Mouse (Mus musculus): ENCODE measurements around the gene Pgls. TPM values are rescaled to one million over a fixed set of nuclear protein-coding genes. Genes with fewer than 3 reads are reported as not detected.

The Pgls gene
- polyA plus RNA-seq, 1 experiment from 2014 or later, result 243 TPM

DNA sequence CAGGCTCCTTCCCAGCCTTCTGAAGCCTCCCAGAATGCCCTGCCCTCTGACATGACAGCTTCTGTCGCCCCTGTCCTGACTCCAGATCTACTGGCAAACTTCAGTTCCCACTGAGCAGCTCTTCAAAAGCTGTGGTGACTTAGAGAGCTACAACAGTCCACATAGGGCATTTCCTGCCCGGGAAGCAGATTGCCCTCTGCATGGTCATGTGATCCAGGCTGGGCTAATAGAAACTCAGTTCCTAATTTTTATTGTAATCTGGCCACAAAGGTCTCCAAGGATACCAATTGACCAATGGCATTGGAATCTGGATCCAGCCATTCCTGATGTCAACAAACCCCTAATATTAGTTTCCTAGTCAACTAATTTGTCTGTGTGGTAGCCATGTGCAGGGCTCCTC is 39.9 kb downstream of the Pgls start:
- no peak overlapping the region for H3K27ac ChIP-seq
- WGBS, result 59% methylated on average over 2 of the region's 2 CpGs
- peaks cover 8% of the 10 kb centered on the region for H3K27me3 ChIP-seq (replicated peaks)
- peaks cover 47% of the 10 kb centered on the region for H3K4me1 ChIP-seq (replicated peaks)
- ATAC-seq, result no peak
- H3K36me3 ChIP-seq, result no peaks in the 10 kb centered on the region
- no peak overlapping the region for H3K4me3 ChIP-seq (replicated peaks)
- H3K4me2 ChIP-seq (replicated peaks), result no peak overlapping the region
- H3K9ac ChIP-seq, result no peak overlapping the region
- H3K9me3 ChIP-seq, result no peaks in the 10 kb centered on the region

DNA sequence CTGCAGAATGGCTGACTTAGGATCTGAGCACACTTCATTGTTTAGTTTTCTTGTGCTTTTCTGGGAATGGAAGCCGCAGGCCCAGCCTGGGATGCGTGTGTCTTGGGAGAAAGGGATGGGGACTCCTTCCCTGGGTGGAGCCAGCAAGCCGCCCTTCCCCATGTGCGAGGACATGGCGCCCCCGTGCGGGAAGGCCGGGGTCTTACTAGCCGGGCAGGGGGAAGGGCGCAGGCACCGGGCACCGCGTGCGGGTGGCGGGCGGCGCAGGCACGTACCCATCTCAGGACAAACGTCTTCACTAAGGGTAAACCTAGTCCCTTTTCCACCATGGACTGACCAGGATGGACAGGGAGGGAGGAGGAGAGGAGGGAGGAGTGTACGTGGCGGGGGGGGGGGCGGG is 41.2 kb downstream of the Pgls start:
- H3K4me1 ChIP-seq (replicated peaks), result peaks cover 36% of the 10 kb centered on the region
- no peak overlapping the region for H3K4me3 ChIP-seq (replicated peaks)
- peaks cover 8% of the 10 kb centered on the region for H3K27me3 ChIP-seq (replicated peaks)
- H3K36me3 ChIP-seq, result no peaks in the 10 kb centered on the region
- no peak for ATAC-seq
- WGBS, result 10% methylated on average over 18 of the region's 22 CpGs
- peak overlapping the region; percentile 55 for H3K4me2 ChIP-seq (replicated peaks)
- H3K9me3 ChIP-seq, result no peaks in the 10 kb centered on the region
- H3K27ac ChIP-seq, result no peak overlapping the region
- H3K9ac ChIP-seq, result no peak overlapping the region

GRCm38 (mm10) chr8:71633981-71634667 is 42.1 kb downstream of the Pgls start:
- H3K36me3 ChIP-seq, result no peaks in the 10 kb centered on the region
- no peaks in the 10 kb centered on the region for H3K9me3 ChIP-seq
- H3K4me1 ChIP-seq (replicated peaks), result peaks cover 27% of the 10 kb centered on the region
- ATAC-seq, result peak; percentile 65
- H3K27ac ChIP-seq, result no peak overlapping the region
- WGBS, result 2% methylated on average over 26 of the region's 26 CpGs
- peaks cover 8% of the 10 kb centered on the region for H3K27me3 ChIP-seq (replicated peaks)
- H3K4me3 ChIP-seq (replicated peaks), result peak overlapping the region; percentile 18
- H3K9ac ChIP-seq, result no peak overlapping the region
- peak overlapping the region; percentile 55 for H3K4me2 ChIP-seq (replicated peaks)

- no peak overlapping the region for H3K27ac ChIP-seq
- H3K9ac ChIP-seq, result no peak overlapping the region
- H3K4me2 ChIP-seq (replicated peaks), result no peak overlapping the region
- H3K4me3 ChIP-seq (replicated peaks), result no peak overlapping the region
- H3K4me1 ChIP-seq (replicated peaks), result peaks cover 15% of the 10 kb centered on the region; the same call in 1 of the 2 replicates
- H3K9me3 ChIP-seq, result no peaks in the 10 kb centered on the region
- no peaks in the 10 kb centered on the region; the same call in 1 of the 2 replicates for H3K27me3 ChIP-seq (replicated peaks)
- ATAC-seq, result no peak
- WGBS, result 68% methylated on average over 8 of the region's 8 CpGs
- H3K36me3 ChIP-seq, result no peaks in the 10 kb centered on the region
These were observed 45.4 kb downstream of the Pgls start for GRCm38 (mm10) chr8:71637149-71638095.

DNA sequence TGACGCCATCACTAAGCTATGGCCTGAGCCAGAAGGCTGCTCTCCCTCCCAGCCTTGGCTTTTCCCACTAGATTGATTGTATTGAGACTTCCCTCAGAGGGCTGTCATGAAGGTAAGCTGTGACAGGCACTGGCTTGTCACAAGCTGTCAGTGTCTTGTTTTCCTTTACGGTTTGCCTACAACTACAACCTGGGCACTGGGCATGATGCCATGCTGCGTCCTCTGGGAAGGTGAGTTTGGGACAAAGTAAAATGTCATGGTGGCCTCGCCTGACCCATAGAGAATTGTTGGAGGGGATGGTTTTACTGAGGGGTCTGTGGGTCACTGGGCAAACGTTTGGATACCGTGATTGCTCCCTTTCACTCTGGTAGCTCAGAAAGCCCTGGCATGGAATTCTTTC is 46.3 kb downstream of the Pgls start:
- Histone ChIP-seq H3K27me3 (replicated peaks) (no peaks in the 10 kb centered on the region; the same call in 1 of the 2 replicates), H3K4me3 (replicated peaks) (no peak overlapping the region), H3K27ac (no peak overlapping the region), H3K9me3 (no peaks in the 10 kb centered on the region), H3K36me3 (no peaks in the 10 kb centered on the region), H3K9ac (no peak overlapping the region), H3K4me1 (replicated peaks) (peaks cover 13% of the 10 kb centered on the region; the same call in 1 of the 2 replicates), H3K4me2 (replicated peaks) (no peak overlapping the region)
- 69% methylated on average over 6 of the region's 6 CpGs for WGBS
- no peak for ATAC-seq

DNA sequence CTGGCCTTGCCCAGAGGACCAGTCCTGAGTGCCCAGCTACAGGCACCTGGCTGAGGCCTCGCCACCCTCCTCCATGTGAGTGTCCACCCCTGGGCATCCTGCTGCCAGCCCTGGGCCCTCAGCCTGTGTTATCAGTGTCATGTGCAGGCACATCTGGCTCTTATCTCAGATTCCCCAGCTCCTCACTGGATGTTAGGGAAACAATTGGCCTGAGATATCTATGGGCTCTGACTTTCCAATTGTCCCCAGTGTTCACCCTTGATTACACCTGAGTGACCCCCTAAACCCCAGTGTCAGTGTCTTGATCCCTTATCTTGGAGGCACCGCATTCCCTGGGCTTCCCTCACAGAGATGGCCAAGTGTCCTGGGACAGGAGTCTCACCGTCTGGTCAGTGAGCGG is 47.3 kb downstream of the Pgls start:
- 85% methylated on average over 4 of the region's 4 CpGs for WGBS
- ATAC-seq, result no peak
- H3K27ac ChIP-seq, result no peak overlapping the region

GRCm38 (mm10) chr8:71645510-71645909 is 53.5 kb downstream of the Pgls start:
- Histone ChIP-seq H3K9ac (no peak overlapping the region), H3K4me1 (replicated peaks) (no peaks in the 10 kb centered on the region), H3K4me2 (replicated peaks) (no peak overlapping the region), H3K36me3 (no peaks in the 10 kb centered on the region), H3K4me3 (replicated peaks) (no peak overlapping the region), H3K9me3 (no peaks in the 10 kb centered on the region), H3K27ac (no peak overlapping the region), H3K27me3 (replicated peaks) (0 out of 2 replicates have a peak, but pooled peaks cover 2% of the 10 kb centered on the region)
- no peak for ATAC-seq
- 77% methylated on average over 9 of the region's 9 CpGs for WGBS

More for the DNA sequence above, 47.3 kb downstream of the Pgls start:
- H3K4me3 ChIP-seq (replicated peaks), result no peak overlapping the region
- no peak overlapping the region for H3K4me2 ChIP-seq (replicated peaks)
- no peak overlapping the region for H3K9ac ChIP-seq
- peaks cover 5% of the 10 kb centered on the region; the same call in 1 of the 2 replicates for H3K4me1 ChIP-seq (replicated peaks)
- no peaks in the 10 kb centered on the region for H3K36me3 ChIP-seq
- no peaks in the 10 kb centered on the region; the same call in 1 of the 2 replicates for H3K27me3 ChIP-seq (replicated peaks)
- H3K9me3 ChIP-seq, result no peaks in the 10 kb centered on the region

Other genes with a start within 250 kb of the Pgls start
- gene Use1, start 225.3 kb upstream of the Pgls start, polyA plus RNA-seq (2015; fragmentation: Nextera tagmentation; extraction: Ambion mirVana), result 93.5 and 93.8 TPM in 2 replicates
- 6.7 and 7.9 TPM in 2 replicates for gene Ocel1, start 220.9 kb upstream of the Pgls start, polyA plus RNA-seq (2015; fragmentation: Nextera tagmentation; extraction: Ambion mirVana)
- gene Nr2f6, start 210.2 kb upstream of the Pgls start, polyA plus RNA-seq (2015; fragmentation: Nextera tagmentation; extraction: Ambion mirVana), result 81.1 and 85.7 TPM in 2 replicates
- 8.8 and 10.8 TPM in 2 replicates for gene Ushbp1, start 196.4 kb upstream of the Pgls start, polyA plus RNA-seq (2015; fragmentation: Nextera tagmentation; extraction: Ambion mirVana)
- 97.8 and 99.8 TPM in 2 replicates for gene Babam1, start 195.3 kb upstream of the Pgls start, polyA plus RNA-seq (2015; fragmentation: Nextera tagmentation; extraction: Ambion mirVana)
- gene Ankle1, start 186.2 kb upstream of the Pgls start, polyA plus RNA-seq (2015; fragmentation: Nextera tagmentation; extraction: Ambion mirVana), result 31.6 and 41.6 TPM in 2 replicates
- 34.6 and 37.5 TPM in 2 replicates for gene Abhd8, start 128.5 kb upstream of the Pgls start, polyA plus RNA-seq (2015; fragmentation: Nextera tagmentation; extraction: Ambion mirVana)
- gene Mrpl34, start 127.2 kb upstream of the Pgls start, polyA plus RNA-seq (2015; fragmentation: Nextera tagmentation; extraction: Ambion mirVana), result 199 and 214 TPM in 2 replicates
- gene Dda1, start 123.0 kb upstream of the Pgls start, polyA plus RNA-seq (2015; fragmentation: Nextera tagmentation; extraction: Ambion mirVana), result 90.2 and 91.3 TPM in 2 replicates
- 1.4 TPM in 2 replicates for gene Ano8, start 106.2 kb upstream of the Pgls start, polyA plus RNA-seq (2015; fragmentation: Nextera tagmentation; extraction: Ambion mirVana)
- gene Gtpbp3, start 104.1 kb upstream of the Pgls start, polyA plus RNA-seq (2015; fragmentation: Nextera tagmentation; extraction: Ambion mirVana), result 13.6 and 16.3 TPM in 2 replicates
- 76.8 and 79.2 TPM in 2 replicates for gene Plvap, start 80.4 kb upstream of the Pgls start, polyA plus RNA-seq (2015; fragmentation: Nextera tagmentation; extraction: Ambion mirVana)
- gene Ccdc194, start 66.5 kb upstream of the Pgls start, polyA plus RNA-seq (2015; fragmentation: Nextera tagmentation; extraction: Ambion mirVana), result 0.32 and 0.43 TPM in 2 replicates
- gene Bst2, start 54.7 kb upstream of the Pgls start, polyA plus RNA-seq (2015; fragmentation: Nextera tagmentation; extraction: Ambion mirVana), result 43.0 and 45.5 TPM in 2 replicates
- gene Mvb12a, start 49.3 kb upstream of the Pgls start, polyA plus RNA-seq (2015; fragmentation: Nextera tagmentation; extraction: Ambion mirVana), result 103 and 115 TPM in 2 replicates
- 2.1 and 2.8 TPM in 2 replicates for gene Tmem221, start 33.3 kb upstream of the Pgls start, polyA plus RNA-seq (2015; fragmentation: Nextera tagmentation; extraction: Ambion mirVana)
- gene Nxnl1, start 25.6 kb upstream of the Pgls start, polyA plus RNA-seq (2015; fragmentation: Nextera tagmentation; extraction: Ambion mirVana), result 0.06 TPM in 1 of 2 replicates, not detected in the other
- gene Slc27a1, start 23.3 kb upstream of the Pgls start, polyA plus RNA-seq (2015; fragmentation: Nextera tagmentation; extraction: Ambion mirVana), result 23.3 and 25.1 TPM in 2 replicates
- 2.9 and 3.6 TPM in 2 replicates for gene Fam129c, start 5.5 kb downstream of the Pgls start, polyA plus RNA-seq (2015; fragmentation: Nextera tagmentation; extraction: Ambion mirVana)
- gene Colgalt1, start 18.8 kb downstream of the Pgls start, polyA plus RNA-seq (2015; fragmentation: Nextera tagmentation; extraction: Ambion mirVana), result 70.8 and 73.5 TPM in 2 replicates
- 1.3 and 1.5 TPM in 2 replicates for gene Unc13a, start 79.6 kb downstream of the Pgls start, polyA plus RNA-seq (2015; fragmentation: Nextera tagmentation; extraction: Ambion mirVana)
- gene Jak3, start 84.1 kb downstream of the Pgls start, polyA plus RNA-seq (2015; fragmentation: Nextera tagmentation; extraction: Ambion mirVana), result 9.0 and 9.2 TPM in 2 replicates
- 1.2 and 1.9 TPM in 2 replicates for gene Insl3, start 97.0 kb downstream of the Pgls start, polyA plus RNA-seq (2015; fragmentation: Nextera tagmentation; extraction: Ambion mirVana)
- 16.0 and 17.0 TPM in 2 replicates for gene B3gnt3, start 109.6 kb downstream of the Pgls start, polyA plus RNA-seq (2015; fragmentation: Nextera tagmentation; extraction: Ambion mirVana)
- gene Fcho1, start 133.5 kb downstream of the Pgls start, polyA plus RNA-seq (2015; fragmentation: Nextera tagmentation; extraction: Ambion mirVana), result 5.3 and 7.1 TPM in 2 replicates